Mouse (Mus musculus): ENCODE data around the gene Hist1h2bh. TPM values are rescaled to one million over a fixed set of nuclear protein-coding genes. Genes with fewer than 3 reads are reported as not detected.
A peak's percentile ranks its signal among the peaks of the same experiment; 100 is the strongest.

Hist1h2bh gene
- polyA plus RNA-seq, 2 experiments = 1.4 to 6.7 TPM

GRCm38 (mm10) chr13:23497656-23498321 lies 45.4 kb downstream of the Hist1h2bh start:
- H3K4me3 ChIP-seq (ENCODE audit: insufficient read depth in 1 of 2, low read depth in 2 of 2, low read length in 2 of 2) = peak overlapping the region; percentile 53 to 62
- H3K4me2 ChIP-seq (ENCODE audit: low read depth) = peak overlapping the region; percentile 53
- no peak overlapping the region for H3K27ac ChIP-seq
- H3K27me3 ChIP-seq (ENCODE audit: control insufficient read depth, insufficient read depth, low read length) = no peaks in the 10 kb centered on the region
- DNase-seq (ENCODE audit: low read depth in 3 of 3, low spot score in 3 of 3) (no peak), ATAC-seq (ENCODE audit: insufficient read depth) (peak; percentile 47)
- no peak for TF ChIP-seq CTCF (IDR thresholded peaks at IDR 0.05; ENCODE audit: low read depth)
- H3K36me3 ChIP-seq (replicated peaks; ENCODE audit: control insufficient read depth, insufficient read depth, low read depth) = no peaks in the 10 kb centered on the region
- peaks cover 8 to 25% of the 10 kb centered on the region in 2 experiments; a peak in 3 of 4 replicates for H3K4me1 ChIP-seq (replicated peaks; ENCODE audit: control insufficient read depth in 2 of 2, insufficient read depth in 2 of 2, low read length in 1 of 2)
- 2% methylated on average over 19 of the region's 19 CpGs for WGBS (ENCODE audit: insufficient replicate concordance)
- no peak overlapping the region; the same call in none of the 2 replicates for H3K9ac ChIP-seq (replicated peaks)
- no peaks in the 10 kb centered on the region for H3K9me3 ChIP-seq (ENCODE audit: control insufficient read depth, low read length)

- H3K4me3 ChIP-seq (ENCODE audit: insufficient read depth in 1 of 2, low read depth in 2 of 2, low read length in 2 of 2) = no peak overlapping the region
- H3K9ac ChIP-seq (replicated peaks) = no peak overlapping the region
- no peak overlapping the region for H3K27ac ChIP-seq
- ATAC-seq (ENCODE audit: insufficient read depth) = no peak
- H3K36me3 ChIP-seq (replicated peaks; ENCODE audit: control insufficient read depth, insufficient read depth, low read depth) = no peaks in the 10 kb centered on the region
- DNase-seq (ENCODE audit: low read depth in 3 of 3, low spot score in 3 of 3) = no peak
- no peaks in the 10 kb centered on the region for H3K9me3 ChIP-seq (ENCODE audit: control insufficient read depth, low read length)
- no peak overlapping the region for H3K4me2 ChIP-seq (ENCODE audit: low read depth)
- H3K4me1 ChIP-seq (replicated peaks; ENCODE audit: control insufficient read depth in 2 of 2, insufficient read depth in 2 of 2, low read length in 1 of 2) = peaks cover 12 to 29% of the 10 kb centered on the region in 2 experiments
- no peak for TF ChIP-seq CTCF (IDR thresholded peaks at IDR 0.05; ENCODE audit: low read depth)
- no peak for TF ChIP-seq EP300 (IDR thresholded peaks at IDR 0.05; ENCODE audit: low read depth)
- WGBS (ENCODE audit: insufficient replicate concordance) = 59% methylated on average over 6 of the region's 6 CpGs
- no peaks in the 10 kb centered on the region for H3K27me3 ChIP-seq (ENCODE audit: control insufficient read depth, insufficient read depth, low read length)
Observed at GRCm38 (mm10) chr13:23495526-23495925, 47.7 kb downstream of the Hist1h2bh start.

GRCm38 (mm10) chr13:23491990-23492389 lies 51.2 kb downstream of the Hist1h2bh start:
- H3K9ac ChIP-seq (replicated peaks) = 0 out of 2 replicates have a peak overlapping the region, but pooled peaks have one; percentile 32
- H3K4me2 ChIP-seq (ENCODE audit: low read depth) = peak overlapping the region; percentile 70
- DNase-seq (ENCODE audit: low read depth in 3 of 3, low spot score in 3 of 3) = no peak
- no peaks in the 10 kb centered on the region for H3K9me3 ChIP-seq (ENCODE audit: control insufficient read depth, low read length)
- H3K4me1 ChIP-seq (replicated peaks; ENCODE audit: control insufficient read depth in 2 of 2, insufficient read depth in 2 of 2, low read length in 1 of 2) = peaks cover 10 to 12% of the 10 kb centered on the region in 2 experiments
- H3K27ac ChIP-seq = no peak overlapping the region
- TF ChIP-seq CTCF (IDR thresholded peaks at IDR 0.05; ENCODE audit: low read depth) (no peak), EP300 (IDR thresholded peaks at IDR 0.05; ENCODE audit: low read depth) (no peak)
- peak overlapping the region; percentile 42 to 62 for H3K4me3 ChIP-seq (ENCODE audit: insufficient read depth in 1 of 2, low read depth in 2 of 2, low read length in 2 of 2)
- ATAC-seq (ENCODE audit: insufficient read depth) = no peak
- 8% methylated on average over 14 of the region's 14 CpGs for WGBS (ENCODE audit: insufficient replicate concordance)
- H3K36me3 ChIP-seq (replicated peaks; ENCODE audit: control insufficient read depth, insufficient read depth, low read depth) = no peaks in the 10 kb centered on the region
- H3K27me3 ChIP-seq (ENCODE audit: control insufficient read depth, insufficient read depth, low read length) = no peaks in the 10 kb centered on the region

Small RNAs within 50 kb of the gene (microRNA-seq; reads per million reads assigned to microRNA genes)
- not detected for gene Gm44297
- gene Gm44359 = not detected
- gene Gm44394 = not detected
- 6.3 reads per million, percentile 13 among the genes with 10 or more reads in this experiment for gene n-TStga1

Other genes with a start within 250 kb of the Hist1h2bh start
Only the 30 nearest of the 34 such genes appear.
- gene Zfp322a, start 174.2 kb downstream of the Hist1h2bh start, polyA plus RNA-seq (2012; rRNA removed) = 3.0 and 5.4 TPM in 2 replicates
- 11.9 and 12.5 TPM in 2 replicates for gene Zfp322a, start 174.2 kb downstream of the Hist1h2bh start, polyA plus RNA-seq (2014; fragmentation: Nextera tagmentation; extraction: Ambion mirVana)
- gene Abt1, start 119.5 kb downstream of the Hist1h2bh start, polyA plus RNA-seq (2012; rRNA removed) = 2.4 and 4.0 TPM in 2 replicates
- gene Abt1, start 119.5 kb downstream of the Hist1h2bh start, polyA plus RNA-seq (2014; fragmentation: Nextera tagmentation; extraction: Ambion mirVana) = 5.2 and 5.3 TPM in 2 replicates
- 1.5 and 2.1 TPM in 2 replicates for gene Btn1a1, start 77.5 kb downstream of the Hist1h2bh start, polyA plus RNA-seq (2012; rRNA removed)
- 1.5 and 1.8 TPM in 2 replicates for gene Btn1a1, start 77.5 kb downstream of the Hist1h2bh start, polyA plus RNA-seq (2014; fragmentation: Nextera tagmentation; extraction: Ambion mirVana)
- gene Btn2a2, start 54.5 kb downstream of the Hist1h2bh start, polyA plus RNA-seq (2012; rRNA removed) = 0.01 TPM in 1 of 2 replicates, not detected in the other
- not detected in 2 replicates for gene Btn2a2, start 54.5 kb downstream of the Hist1h2bh start, polyA plus RNA-seq (2014; fragmentation: Nextera tagmentation; extraction: Ambion mirVana)
- 8.6 and 24.1 TPM in 2 replicates for gene Hist1h4h, start 12.3 kb downstream of the Hist1h2bh start, polyA plus RNA-seq (2012; rRNA removed)
- 5.3 and 6.1 TPM in 2 replicates for gene Hist1h4h, start 12.3 kb downstream of the Hist1h2bh start, polyA plus RNA-seq (2014; fragmentation: Nextera tagmentation; extraction: Ambion mirVana)
- gene Hist1h2af, start 9.5 kb downstream of the Hist1h2bh start, polyA plus RNA-seq (2012; rRNA removed) = 375 and 609 TPM in 2 replicates
- 14.2 and 17.4 TPM in 2 replicates for gene Hist1h2af, start 9.5 kb downstream of the Hist1h2bh start, polyA plus RNA-seq (2014; fragmentation: Nextera tagmentation; extraction: Ambion mirVana)
- 48.1 and 52.5 TPM in 2 replicates for gene Hist1h3g, start 8.0 kb downstream of the Hist1h2bh start, polyA plus RNA-seq (2012; rRNA removed)
- gene Hist1h3g, start 8.0 kb downstream of the Hist1h2bh start, polyA plus RNA-seq (2014; fragmentation: Nextera tagmentation; extraction: Ambion mirVana) = 8.6 and 9.6 TPM in 2 replicates
- gene Hist1h3f, start 660 bp upstream of the Hist1h2bh start, polyA plus RNA-seq (2012; rRNA removed) = 5.1 and 13.6 TPM in 2 replicates
- 1.00 and 1.1 TPM in 2 replicates for gene Hist1h3f, start 660 bp upstream of the Hist1h2bh start, polyA plus RNA-seq (2014; fragmentation: Nextera tagmentation; extraction: Ambion mirVana)
- 4.9 and 17.8 TPM in 2 replicates for gene Hist1h4f, start 8.3 kb upstream of the Hist1h2bh start, polyA plus RNA-seq (2012; rRNA removed)
- 0.75 and 1.6 TPM in 2 replicates for gene Hist1h4f, start 8.3 kb upstream of the Hist1h2bh start, polyA plus RNA-seq (2014; fragmentation: Nextera tagmentation; extraction: Ambion mirVana)
- gene Hist1h1d, start 9.9 kb upstream of the Hist1h2bh start, polyA plus RNA-seq (2012; rRNA removed) = 0.54 and 0.70 TPM in 2 replicates
- gene Hist1h1d, start 9.9 kb upstream of the Hist1h2bh start, polyA plus RNA-seq (2014; fragmentation: Nextera tagmentation; extraction: Ambion mirVana) = 1.2 and 1.6 TPM in 2 replicates
- gene Hist1h3e, start 19.0 kb upstream of the Hist1h2bh start, polyA plus RNA-seq (2012; rRNA removed) = 25.4 and 53.3 TPM in 2 replicates
- 3.9 and 5.1 TPM in 2 replicates for gene Hist1h3e, start 19.0 kb upstream of the Hist1h2bh start, polyA plus RNA-seq (2014; fragmentation: Nextera tagmentation; extraction: Ambion mirVana)
- gene Hist1h2ae, start 27.8 kb upstream of the Hist1h2bh start, polyA plus RNA-seq (2012; rRNA removed) = 10.8 and 14.3 TPM in 2 replicates
- gene Hist1h2ae, start 27.8 kb upstream of the Hist1h2bh start, polyA plus RNA-seq (2014; fragmentation: Nextera tagmentation; extraction: Ambion mirVana) = 150 and 151 TPM in 2 replicates
- 42.1 and 55.9 TPM in 2 replicates for gene Hist1h2bg, start 28.0 kb upstream of the Hist1h2bh start, polyA plus RNA-seq (2012; rRNA removed)
- 6.9 and 10.2 TPM in 2 replicates for gene Hist1h2bg, start 28.0 kb upstream of the Hist1h2bh start, polyA plus RNA-seq (2014; fragmentation: Nextera tagmentation; extraction: Ambion mirVana)
- 15.9 and 35.2 TPM in 2 replicates for gene Hist1h2bf, start 30.8 kb upstream of the Hist1h2bh start, polyA plus RNA-seq (2012; rRNA removed)
- 3.4 and 4.4 TPM in 2 replicates for gene Hist1h2bf, start 30.8 kb upstream of the Hist1h2bh start, polyA plus RNA-seq (2014; fragmentation: Nextera tagmentation; extraction: Ambion mirVana)
- 10.4 and 25.5 TPM in 2 replicates for gene Hist1h2ad, start 31.0 kb upstream of the Hist1h2bh start, polyA plus RNA-seq (2012; rRNA removed)
- 4.7 and 5.1 TPM in 2 replicates for gene Hist1h2ad, start 31.0 kb upstream of the Hist1h2bh start, polyA plus RNA-seq (2014; fragmentation: Nextera tagmentation; extraction: Ambion mirVana)
- 20.4 and 27.3 TPM in 2 replicates for gene Hist1h3d, start 32.4 kb upstream of the Hist1h2bh start, polyA plus RNA-seq (2012; rRNA removed)
- gene Hist1h3d, start 32.4 kb upstream of the Hist1h2bh start, polyA plus RNA-seq (2014; fragmentation: Nextera tagmentation; extraction: Ambion mirVana) = 7.1 and 7.2 TPM in 2 replicates
- 8.6 and 12.8 TPM in 2 replicates for gene Hist1h4d, start 38.2 kb upstream of the Hist1h2bh start, polyA plus RNA-seq (2012; rRNA removed)
- gene Hist1h4d, start 38.2 kb upstream of the Hist1h2bh start, polyA plus RNA-seq (2014; fragmentation: Nextera tagmentation; extraction: Ambion mirVana) = 152 and 155 TPM in 2 replicates
- 2.8 and 3.3 TPM in 2 replicates for gene Hist1h2be, start 77.7 kb upstream of the Hist1h2bh start, polyA plus RNA-seq (2012; rRNA removed)
- 0.95 and 1.3 TPM in 2 replicates for gene Hist1h2be, start 77.7 kb upstream of the Hist1h2bh start, polyA plus RNA-seq (2014; fragmentation: Nextera tagmentation; extraction: Ambion mirVana)
- gene Hist1h1e, start 79.2 kb upstream of the Hist1h2bh start, polyA plus RNA-seq (2012; rRNA removed) = 6.3 and 8.0 TPM in 2 replicates
- gene Hist1h1e, start 79.2 kb upstream of the Hist1h2bh start, polyA plus RNA-seq (2014; fragmentation: Nextera tagmentation; extraction: Ambion mirVana) = 23.1 and 24.4 TPM in 2 replicates
- gene Hist1h2ac, start 140.6 kb upstream of the Hist1h2bh start, polyA plus RNA-seq (2012; rRNA removed) = 1.5 and 1.8 TPM in 2 replicates
- gene Hist1h2ac, start 140.6 kb upstream of the Hist1h2bh start, polyA plus RNA-seq (2014; fragmentation: Nextera tagmentation; extraction: Ambion mirVana) = 1.1 and 1.3 TPM in 2 replicates
- gene Hist1h2bc, start 140.8 kb upstream of the Hist1h2bh start, polyA plus RNA-seq (2012; rRNA removed) = 67.1 and 79.7 TPM in 2 replicates
- 104 and 106 TPM in 2 replicates for gene Hist1h2bc, start 140.8 kb upstream of the Hist1h2bh start, polyA plus RNA-seq (2014; fragmentation: Nextera tagmentation; extraction: Ambion mirVana)
- 0.13 TPM in 1 of 2 replicates, not detected in the other for gene Hist1h1t, start 152.4 kb upstream of the Hist1h2bh start, polyA plus RNA-seq (2012; rRNA removed)
- gene Hist1h1t, start 152.4 kb upstream of the Hist1h2bh start, polyA plus RNA-seq (2014; fragmentation: Nextera tagmentation; extraction: Ambion mirVana) = not detected in 2 replicates
- gene Hist1h4c, start 155.1 kb upstream of the Hist1h2bh start, polyA plus RNA-seq (2012; rRNA removed) = 3.5 and 6.2 TPM in 2 replicates
- gene Hist1h4c, start 155.1 kb upstream of the Hist1h2bh start, polyA plus RNA-seq (2014; fragmentation: Nextera tagmentation; extraction: Ambion mirVana) = 8.5 and 10.1 TPM in 2 replicates
- 2.8 and 3.4 TPM in 2 replicates for gene Hfe, start 167.5 kb upstream of the Hist1h2bh start, polyA plus RNA-seq (2012; rRNA removed)
- gene Hfe, start 167.5 kb upstream of the Hist1h2bh start, polyA plus RNA-seq (2014; fragmentation: Nextera tagmentation; extraction: Ambion mirVana) = 10.8 and 12.2 TPM in 2 replicates
- 37.4 and 46.8 TPM in 2 replicates for gene Hist1h1c, start 195.4 kb upstream of the Hist1h2bh start, polyA plus RNA-seq (2012; rRNA removed)
- gene Hist1h1c, start 195.4 kb upstream of the Hist1h2bh start, polyA plus RNA-seq (2014; fragmentation: Nextera tagmentation; extraction: Ambion mirVana) = 72.5 and 86.6 TPM in 2 replicates
- 48.5 and 88.2 TPM in 2 replicates for gene Hist1h3c, start 202.2 kb upstream of the Hist1h2bh start, polyA plus RNA-seq (2012; rRNA removed)
- gene Hist1h3c, start 202.2 kb upstream of the Hist1h2bh start, polyA plus RNA-seq (2014; fragmentation: Nextera tagmentation; extraction: Ambion mirVana) = 3.6 and 5.7 TPM in 2 replicates
- 20.0 and 34.0 TPM in 2 replicates for gene Hist1h2bb, start 203.3 kb upstream of the Hist1h2bh start, polyA plus RNA-seq (2012; rRNA removed)
- gene Hist1h2bb, start 203.3 kb upstream of the Hist1h2bh start, polyA plus RNA-seq (2014; fragmentation: Nextera tagmentation; extraction: Ambion mirVana) = 2.6 and 3.5 TPM in 2 replicates
- gene Hist1h2ab, start 207.7 kb upstream of the Hist1h2bh start, polyA plus RNA-seq (2012; rRNA removed) = 45.2 and 45.3 TPM in 2 replicates
- gene Hist1h2ab, start 207.7 kb upstream of the Hist1h2bh start, polyA plus RNA-seq (2014; fragmentation: Nextera tagmentation; extraction: Ambion mirVana) = 70.4 and 74.8 TPM in 2 replicates
- 40.0 and 45.7 TPM in 2 replicates for gene Hist1h3b, start 208.9 kb upstream of the Hist1h2bh start, polyA plus RNA-seq (2012; rRNA removed)
- gene Hist1h3b, start 208.9 kb upstream of the Hist1h2bh start, polyA plus RNA-seq (2014; fragmentation: Nextera tagmentation; extraction: Ambion mirVana) = 8.9 and 11.4 TPM in 2 replicates
- gene Hist1h4b, start 213.6 kb upstream of the Hist1h2bh start, polyA plus RNA-seq (2012; rRNA removed) = 9.2 and 21.6 TPM in 2 replicates
- 4.5 and 5.1 TPM in 2 replicates for gene Hist1h4b, start 213.6 kb upstream of the Hist1h2bh start, polyA plus RNA-seq (2014; fragmentation: Nextera tagmentation; extraction: Ambion mirVana)